ENCODE assay signal across 9 mouse cellular contexts in the genomic region with DNA sequence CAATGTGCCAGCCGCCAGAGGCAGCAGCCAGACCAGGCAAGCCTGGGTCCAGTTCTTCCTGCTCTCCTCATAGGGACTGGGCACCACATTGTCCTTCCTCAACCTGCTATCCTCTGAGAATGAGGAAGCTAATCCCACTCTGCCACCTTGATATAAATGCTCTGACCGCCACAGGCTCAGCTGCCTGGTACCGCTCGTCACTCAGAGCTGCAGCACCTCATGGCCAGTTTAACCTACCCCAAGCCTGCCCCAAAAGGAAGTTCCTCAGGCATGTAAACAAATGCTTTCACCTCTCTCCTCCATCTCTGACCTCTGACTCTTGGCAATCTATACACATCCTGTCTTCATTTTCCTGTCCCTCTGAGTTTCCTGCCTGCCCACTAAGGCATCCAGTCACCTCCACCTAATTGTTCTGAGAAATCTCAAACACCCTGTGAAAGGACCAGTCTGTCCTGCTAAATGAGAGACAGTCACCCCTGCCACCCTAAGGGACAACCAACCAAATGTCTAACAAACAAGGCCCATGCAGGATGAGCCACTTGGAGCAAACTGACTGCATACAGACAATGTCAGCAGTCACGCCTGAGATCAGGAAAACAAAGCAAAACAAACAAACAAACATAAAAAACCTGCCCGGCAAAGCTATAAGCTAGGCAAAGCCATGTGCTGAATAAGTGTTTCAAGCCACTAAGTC. TPM values are rescaled to one million over a fixed set of nuclear protein-coding genes. Genes with fewer than 3 reads are reported as not detected.
DNase-seq lines count a peak whose midpoint lies in the region; ATAC-seq lines count a peak whose summit lies in the region.
"Had no signal": no experiment of that assay in that cellular context is flagged by ENCODE, and none has a peak within 500 bp of the region (broad histone marks: within the 10 kb centered on the region; RNA-seq: fewer than 3 reads in every experiment).

No protein-coding gene starts in this region.

- H3K4me3 ChIP-seq in lung, embryonic 16.5 days (ENCODE audit: low read length): no peak overlapping the region

- intact Hi-C loops in left cerebral cortex, postnatal 14 days (cut with DNase I): no loop called here

- peaks cover 41% of the 10 kb centered on the region for H3K27me3 ChIP-seq in lung, embryonic 16.5 days (ENCODE audit: control insufficient read depth, insufficient read depth, low read depth, low read length)

- H3K4me2 ChIP-seq in lung, embryonic 16.5 days (ENCODE audit: low read depth, low read length): no peak overlapping the region

- no peaks in the 10 kb centered on the region for H3K36me3 ChIP-seq in lung, embryonic 16.5 days (ENCODE audit: control insufficient read depth, insufficient read depth, low read length)

- ATAC-seq in lung, embryonic 16.5 days (ENCODE audit: low read depth): peak; percentile 36; the same call in 1 of the 2 replicates
- peak; percentile 44 for ATAC-seq in neutrophil, adult 5-6 weeks (ENCODE audit: extremely low read depth, insufficient number of reproducible peaks, low FRiP score, poor library complexity, severe bottlenecking)

- 0 out of 2 replicates have a peak overlapping the region, but pooled peaks have one; percentile 40 for H3K27ac ChIP-seq in lung, embryonic 16.5 days (ENCODE audit: low read length)

- H3K4me1 ChIP-seq in lung, embryonic 16.5 days (replicated peaks; ENCODE audit: control insufficient read depth, insufficient read depth, low read length): peaks cover 10% of the 10 kb centered on the region

- 52% methylated on average over 6 of the region's 6 CpGs for WGBS in lung, embryonic 16.5 days

- DNase-seq in adrenal gland, adult 2 months: peak; percentile 58
- DNase-seq in adrenal gland, postnatal 4 days (ENCODE audit: low spot score in 2 of 2): no peak
- no peak for DNase-seq in lung, adult 18-20 months
- peak; percentile 65 for DNase-seq in kidney, adult 9 months
- DNase-seq in ovary, postnatal 10 days (ENCODE audit: low spot score): no peak
- DNase-seq in left cerebral cortex, postnatal 14 days (ENCODE audit: low spot score in 2 of 2): no peak
- DNase-seq: thymus, postnatal 36 days had no signal

- H3K9ac ChIP-seq in lung, embryonic 16.5 days (ENCODE audit: low read length): no peak overlapping the region

- H3K9me3 ChIP-seq in lung, embryonic 16.5 days (ENCODE audit: control insufficient read depth, low read length): no peaks in the 10 kb centered on the region

RNA-seq across cellular contexts. Expression of a gene that starts 27.8 kb away (rescaled TPM):
- total RNA-seq in adrenal gland, adult 2 months (2021): 100 to 1,000 TPM; 111 to 164 TPM
- 21.1 and 28.5 TPM in 2 replicates for polyA plus RNA-seq in adrenal gland, adult 2 months (2012; rRNA removed)
- total RNA-seq in adrenal gland, postnatal 4 days (2021): 100 to 1,000 TPM; 136 to 140 TPM
- polyA plus RNA-seq in lung, embryonic 16.5 days (2015; fragmentation: Nextera tagmentation; extraction: Ambion mirVana): 26.1 and 27.3 TPM in 2 replicates
- 110 and 118 TPM in 2 replicates for total RNA-seq in neutrophil, adult 5-6 weeks (2017)
- 10 to 100 TPM; 73.5 to 73.9 TPM for total RNA-seq in left cerebral cortex, postnatal 14 days (2021)

Comparison
In these comparisons a context has a peak if more than half of its experiments do, and no peak if none do; other contexts are left out.
1. DNase-seq: peak in adrenal gland, adult 2 months (single experiment) and kidney, adult 9 months (single experiment); none in adrenal gland, postnatal 4 days (0 of 2), lung, adult 18-20 months (0 of 2), ovary, postnatal 10 days (single experiment) and left cerebral cortex, postnatal 14 days (0 of 2).